Mouse (Mus musculus): Measurements from ENCODE around the gene Muc13.

DNA sequence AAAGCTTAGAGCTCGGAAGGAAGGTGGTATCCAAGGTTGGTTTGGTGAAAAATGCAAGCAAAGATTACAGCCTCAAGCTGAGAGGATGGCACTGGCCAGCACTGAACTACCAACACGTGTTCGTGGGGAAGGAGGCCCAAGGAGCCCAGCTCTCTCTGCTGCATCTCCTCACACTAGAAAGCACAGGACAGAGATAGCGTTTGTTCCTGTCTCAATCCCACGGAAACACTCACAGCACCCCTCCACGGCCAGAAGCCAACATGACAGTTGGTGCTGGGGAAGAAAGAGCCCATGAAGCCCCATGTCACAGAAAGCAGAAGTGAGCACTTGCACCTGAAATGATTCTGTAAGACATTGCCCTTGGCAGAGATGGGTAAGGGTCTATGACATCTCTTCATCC lies 37.4 kb upstream of the Muc13 start:
- no peak for TF ChIP-seq CTCF (IDR thresholded peaks at IDR 0.05; ENCODE audit: borderline replicate concordance, control insufficient read depth, extremely low read depth, insufficient read depth, low read length, poor library complexity)
- TF ChIP-seq POLR2A (IDR thresholded peaks at IDR 0.05; ENCODE audit: control insufficient read depth, extremely low read depth, insufficient read depth, low read length, poor library complexity) = no peak
